Mouse (Mus musculus) stomach, postnatal 0 days (tissue): ENCODE data around the gene Col24a1. TPM values are rescaled to one million over a fixed set of nuclear protein-coding genes. Genes with fewer than 3 reads are reported as not detected.

Source experiments
- ATAC-seq: fragments of 200-750 bp; cut with Nextera tagmentation; 2 replicates; pipeline ENCODE4 v1.8.0; 2017; ENCODE audit not compliant: low FRiP score, low TSS enrichment
- DNase-seq: peaks from one replicate; pipeline ENCODE4 v3.0.0-alpha.2; 2016; ENCODE audit warnings: low spot score
- H3K27ac ChIP-seq: fragments of 300-500 bp; sonication (generic); replicated peaks from 2 replicates; pipeline ENCODE4 v1.5.1; 2014; ENCODE audit warnings: mild to moderate bottlenecking, control low read depth
- H3K27me3 ChIP-seq: fragments of 300-500 bp; sonication (generic); 2 replicates; pipeline ENCODE4 v1.6.1; 2014; ENCODE audit warnings: low read length; ENCODE audit not compliant: control insufficient read depth, insufficient read depth
- H3K36me3 ChIP-seq: fragments of 300-500 bp; sonication (generic); 2 replicates; pipeline ENCODE4 v1.6.1; 2014; ENCODE audit warnings: low read length, mixed read lengths; ENCODE audit not compliant: control insufficient read depth, insufficient read depth
- H3K4me1 ChIP-seq: fragments of 300-500 bp; sonication (generic); replicated peaks from 2 replicates; pipeline ENCODE4 v1.6.1; 2014; ENCODE audit warnings: antibody characterized with exemption; ENCODE audit not compliant: control insufficient read depth, insufficient read depth
- H3K4me2 ChIP-seq: fragments of 300-500 bp; sonication (generic); replicated peaks from 2 replicates; pipeline ENCODE4 v1.6.1; 2014; ENCODE audit warnings: low read depth, mild to moderate bottlenecking, control low read depth, moderate library complexity
- H3K4me3 ChIP-seq: fragments of 300-500 bp; sonication (generic); 2 replicates; pipeline ENCODE4 v1.5.1; 2014; ENCODE audit warnings: low read depth, low read length, control low read depth
- H3K9ac ChIP-seq: fragments of 300-500 bp; sonication (generic); 2 replicates; pipeline ENCODE4 v1.6.1; 2014; ENCODE audit warnings: mild to moderate bottlenecking, low read length, control low read depth, mixed read lengths
- H3K9me3 ChIP-seq: fragments of 300-500 bp; sonication (generic); 2 replicates; pipeline ENCODE4 v1.6.1; 2016; ENCODE audit warnings: low read length; ENCODE audit not compliant: control insufficient read depth
- CTCF ChIP-seq: IDR thresholded peaks from 2 replicates; pipeline ENCODE4 v1.5.1; 2016; ENCODE audit warnings: antibody characterized with exemption, low read depth, mild to moderate bottlenecking, moderate library complexity
- EP300 ChIP-seq: optimal IDR thresholded peaks from 2 replicates; pipeline ENCODE3; 2016; ENCODE audit warnings: antibody characterized with exemption
- WGBS: fragments of 180-500 bp; shearing (Covaris S2); extraction: QIAGEN DNeasy Blood & Tissue Kit; methylation state at CpG from one replicate; pipeline ENCODE4 v1.1.7; 2014; 5-methylcytosine and 5-hydroxymethylcytosine counted together
- polyA plus RNA-seq: library from polyadenylated mRNA; unstranded; fragments of >200 nt; fragmentation: Nextera tagmentation; extraction: Ambion mirVana; gene quantifications from 2 replicates; pipeline ENCODE4 v1.2.1, GENCODE M21; 2015

Gene Col24a1
- polyA plus RNA-seq, 1 experiment from 2014 or later: 0.89 TPM

DNA sequence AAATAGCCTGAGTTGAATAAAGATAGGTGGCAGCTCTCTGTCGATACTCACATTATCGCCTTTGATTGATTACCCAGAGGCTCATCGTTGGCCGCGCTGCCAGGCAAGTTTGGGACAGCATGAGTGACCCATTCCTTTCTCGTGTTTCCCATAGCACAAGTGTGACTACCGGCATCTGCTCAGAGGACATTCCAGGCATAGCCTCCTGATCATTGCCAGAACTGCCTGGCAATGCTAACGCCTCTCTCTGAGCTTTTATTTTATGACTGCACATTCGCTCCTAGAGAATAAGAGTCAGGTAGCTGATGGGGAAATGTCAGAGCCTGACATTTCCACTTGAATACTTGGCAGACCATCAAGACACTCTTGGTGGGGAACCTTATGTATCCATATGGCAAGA lies 125.5 kb downstream of the Col24a1 start:
- Histone ChIP-seq H3K27ac (no peak overlapping the region), H3K9me3 (no peaks in the 10 kb centered on the region), H3K4me1 (no peaks in the 10 kb centered on the region), H3K27me3 (no peaks in the 10 kb centered on the region), H3K9ac (no peak overlapping the region), H3K36me3 (no peaks in the 10 kb centered on the region), H3K4me2 (no peak overlapping the region), H3K4me3 (no peak overlapping the region)
- 68% methylated on average over 9 of the region's 9 CpGs for WGBS
- DNase-seq (no peak), ATAC-seq (no peak)
- no peak for TF ChIP-seq CTCF
- no peak for TF ChIP-seq EP300

DNA sequence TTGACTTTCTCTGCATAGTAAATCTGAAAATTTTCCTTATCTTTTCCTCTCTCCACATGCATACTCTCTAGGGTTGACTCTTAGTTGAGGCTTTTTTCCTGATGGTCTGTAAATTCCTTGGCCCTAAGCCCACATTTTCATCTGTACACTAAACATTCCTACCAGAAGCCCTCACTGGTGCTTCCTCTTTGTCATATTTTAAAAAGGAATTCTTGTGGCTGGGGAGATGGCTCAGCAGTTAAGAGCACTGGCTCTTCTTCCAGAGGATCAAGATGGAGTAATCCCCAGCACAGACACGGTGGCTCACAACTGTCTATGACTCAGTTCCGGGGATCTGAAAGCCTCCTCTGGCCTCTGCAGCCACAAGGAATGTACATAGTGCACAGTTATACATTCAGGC lies 128.1 kb downstream of the Col24a1 start:
- TF ChIP-seq EP300: no peak
- no peak for TF ChIP-seq CTCF
- Histone ChIP-seq H3K27ac (no peak overlapping the region), H3K4me1 (no peaks in the 10 kb centered on the region), H3K27me3 (no peaks in the 10 kb centered on the region), H3K36me3 (no peaks in the 10 kb centered on the region), H3K9me3 (no peaks in the 10 kb centered on the region), H3K9ac (no peak overlapping the region), H3K4me3 (no peak overlapping the region), H3K4me2 (no peak overlapping the region)
- WGBS: 34% methylated on average over 2 of the region's 2 CpGs
- no peak for ATAC-seq
- no peak for DNase-seq

DNA sequence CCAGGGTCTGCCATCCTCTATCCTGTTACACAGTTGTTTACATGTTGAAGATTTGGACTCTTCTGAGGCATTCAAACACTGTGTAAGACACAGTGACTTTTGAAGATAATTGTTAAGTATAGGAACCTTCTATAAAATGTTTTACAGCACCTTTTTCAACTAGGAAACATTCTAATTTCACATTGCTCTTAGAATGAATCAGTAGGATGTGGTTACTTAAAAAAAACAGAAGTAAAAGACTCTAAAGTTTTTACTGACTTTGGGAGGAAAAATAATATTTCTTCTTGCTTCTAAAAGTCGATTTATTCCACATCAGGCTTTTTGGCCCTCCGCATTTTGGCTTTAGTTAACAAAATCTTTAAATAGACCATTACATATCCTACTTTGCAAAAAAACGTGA lies 129.8 kb downstream of the Col24a1 start:
- H3K9me3 ChIP-seq: no peaks in the 10 kb centered on the region
- H3K36me3 ChIP-seq: no peaks in the 10 kb centered on the region
- ATAC-seq (no peak), DNase-seq (no peak)
- H3K27ac ChIP-seq: no peak overlapping the region
- TF ChIP-seq EP300: no peak
- TF ChIP-seq CTCF: no peak
- 73% methylated on average over 3 of the region's 3 CpGs for WGBS
- no peaks in the 10 kb centered on the region for H3K4me1 ChIP-seq
- H3K9ac ChIP-seq: no peak overlapping the region
- H3K27me3 ChIP-seq: no peaks in the 10 kb centered on the region
- H3K4me3 ChIP-seq: no peak overlapping the region
- no peak overlapping the region for H3K4me2 ChIP-seq

DNA sequence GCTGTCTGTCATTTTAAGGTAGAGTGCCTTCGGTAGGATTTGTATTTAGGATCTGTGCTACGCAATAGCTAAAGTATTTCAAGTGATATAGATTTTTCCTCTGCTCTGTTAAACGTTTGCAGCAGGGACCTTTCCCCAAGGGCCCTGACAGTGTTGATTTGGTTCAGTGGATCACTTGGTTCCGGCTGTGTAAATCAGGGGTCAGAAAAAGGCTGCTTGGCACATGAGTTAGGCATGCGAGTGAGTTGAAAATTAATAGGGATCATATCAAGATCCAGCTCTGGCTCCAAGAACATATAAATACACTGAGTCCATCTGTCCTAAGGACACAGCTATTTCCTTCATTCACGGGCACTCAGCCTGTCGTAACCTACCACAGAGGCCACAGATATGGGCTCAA lies 146.1 kb downstream of the Col24a1 start:
- Histone ChIP-seq H3K4me3 (no peak overlapping the region), H3K27me3 (no peaks in the 10 kb centered on the region), H3K9me3 (no peaks in the 10 kb centered on the region), H3K4me2 (no peak overlapping the region), H3K4me1 (no peaks in the 10 kb centered on the region), H3K9ac (no peak overlapping the region), H3K27ac (no peak overlapping the region), H3K36me3 (no peaks in the 10 kb centered on the region)
- WGBS: 80% methylated on average over 7 of the region's 7 CpGs
- TF ChIP-seq EP300: no peak
- TF ChIP-seq CTCF: no peak
- DNase-seq (no peak), ATAC-seq (no peak)

DNA sequence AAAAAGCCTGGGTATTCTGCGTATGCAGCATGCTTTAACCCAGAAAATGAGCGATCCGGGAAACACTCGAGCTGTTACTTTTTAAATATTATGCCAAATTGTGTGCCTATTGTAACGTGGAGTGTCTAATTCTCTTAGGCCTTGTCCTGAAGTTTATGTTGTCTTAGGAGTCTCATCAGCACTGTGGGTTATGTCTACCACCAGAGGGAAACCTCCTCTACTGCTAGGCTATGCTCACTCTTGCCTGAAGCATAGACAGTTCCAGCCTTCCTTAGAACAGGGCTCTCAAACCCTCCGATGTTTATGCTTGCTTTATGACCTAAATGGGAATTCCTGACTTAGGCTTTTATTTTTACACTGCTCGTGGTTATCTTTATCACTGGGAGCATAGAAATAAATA lies 146.8 kb downstream of the Col24a1 start:
- Histone ChIP-seq H3K27ac (no peak overlapping the region), H3K36me3 (no peaks in the 10 kb centered on the region), H3K4me2 (no peak overlapping the region), H3K9me3 (no peaks in the 10 kb centered on the region), H3K27me3 (no peaks in the 10 kb centered on the region), H3K9ac (no peak overlapping the region), H3K4me1 (no peaks in the 10 kb centered on the region), H3K4me3 (no peak overlapping the region)
- ATAC-seq: no peak
- TF ChIP-seq CTCF (peak; percentile 54), EP300 (no peak)
- WGBS: 82% methylated on average over 7 of the region's 7 CpGs
- DNase-seq: no peak

DNA sequence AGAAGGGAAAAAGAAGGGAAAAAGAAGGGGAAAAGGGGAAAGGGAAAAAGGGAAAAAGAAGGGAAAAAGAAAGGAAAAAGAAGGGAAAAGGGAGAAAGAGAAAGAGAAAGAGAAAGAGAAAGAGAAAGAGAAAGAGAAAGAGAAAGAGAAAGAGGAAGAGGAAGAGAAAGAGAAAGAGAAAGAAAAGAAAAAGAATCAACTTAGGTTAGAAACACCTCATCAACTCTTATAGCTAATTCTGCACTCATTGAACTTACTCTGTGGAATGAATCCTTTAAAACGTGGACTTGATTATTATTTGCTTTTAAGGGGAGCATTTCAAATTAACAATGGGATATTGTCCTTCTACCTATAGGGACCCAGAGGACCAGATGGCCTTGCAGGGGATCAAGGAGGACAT lies 148.7 kb downstream of the Col24a1 start:
- no peak overlapping the region for H3K4me3 ChIP-seq
- 57% methylated on average over 1 of the region's 1 CpGs for WGBS

More for the DNA sequence above, 148.7 kb downstream of the Col24a1 start:
- H3K36me3 ChIP-seq: no peaks in the 10 kb centered on the region
- H3K4me1 ChIP-seq: no peaks in the 10 kb centered on the region
- no peak overlapping the region for H3K4me2 ChIP-seq
- no peaks in the 10 kb centered on the region for H3K9me3 ChIP-seq
- H3K9ac ChIP-seq: no peak overlapping the region
- H3K27ac ChIP-seq: no peak overlapping the region
- no peak for DNase-seq
- ATAC-seq: no peak
- H3K27me3 ChIP-seq: no peaks in the 10 kb centered on the region
- no peak for TF ChIP-seq CTCF
- TF ChIP-seq EP300: no peak
